ENCODE assay signal across 8 mouse cellular contexts in the genomic region with DNA sequence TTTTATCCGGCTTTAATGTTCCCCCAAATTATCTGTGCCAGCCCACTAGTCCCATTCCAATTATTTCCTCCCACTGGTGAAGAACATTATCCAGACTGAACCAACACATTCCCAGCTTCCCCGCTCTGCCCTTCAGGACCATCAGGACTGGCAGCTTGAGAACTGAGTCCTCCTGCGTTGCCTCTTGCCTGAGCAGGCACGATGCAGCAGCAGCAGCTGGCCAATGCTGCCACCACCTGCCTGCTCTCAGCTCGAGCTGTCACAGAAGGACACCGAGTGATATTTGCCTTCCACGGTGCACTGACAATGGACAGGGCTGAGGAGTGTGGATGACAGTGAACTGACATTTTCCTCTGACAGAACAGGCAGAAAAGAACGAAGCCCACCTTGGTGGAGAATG.
DNase-seq lines count a peak whose midpoint lies in the region; ATAC-seq and TF ChIP-seq lines count a peak whose summit lies in the region.

No protein-coding gene starts in this region.

- intact Hi-C loops in heart, postnatal 36 days (cut with DNase I) = loop anchor here (2.0 to 5.0 kb wide), 2 partner anchors 136 to 346 kb away; no protein-coding TSS in a partner anchor
- intact Hi-C loops in left cerebral cortex, postnatal 10 days (cut with DNase I) = loop anchor here (5.0 kb wide), 1 partner anchor 346 kb away; no protein-coding TSS in a partner anchor

- no peaks in the 10 kb centered on the region for H3K4me1 ChIP-seq in G1E (ENCODE audit: insufficient read depth, low read depth, low read length)
- H3K4me1 ChIP-seq in forebrain, embryonic 12.5 days = peaks cover 20% of the 10 kb centered on the region

- H3K4me2 ChIP-seq in forebrain, embryonic 12.5 days = no peak overlapping the region

- peaks cover 4% of the 10 kb centered on the region; the same call in 1 of the 2 replicates for H3K9me3 ChIP-seq in G1E (replicated peaks)
- H3K9me3 ChIP-seq in forebrain, embryonic 12.5 days = no peaks in the 10 kb centered on the region

- no peak for TF ChIP-seq CTCF in G1E (IDR thresholded peaks at IDR 0.05; ENCODE audit: low read depth, low read length)

- ATAC-seq in G1E (ENCODE audit: extremely low read depth, insufficient number of reproducible peaks, low FRiP score, poor library complexity, severe bottlenecking) = no peak
- peak; percentile 62 for ATAC-seq in forebrain, embryonic 12.5 days (ENCODE audit: low FRiP score)

- no peaks in the 10 kb centered on the region for H3K27me3 ChIP-seq in G1E (ENCODE audit: insufficient read depth, low read length)
- H3K27me3 ChIP-seq in forebrain, embryonic 12.5 days = no peaks in the 10 kb centered on the region

- peak overlapping the region; percentile 18; the same call in 1 of the 2 replicates for H3K4me3 ChIP-seq in G1E (ENCODE audit: low read depth, low read length)
- H3K4me3 ChIP-seq in forebrain, embryonic 12.5 days (replicated peaks) = no peak overlapping the region

- H3K9ac ChIP-seq in forebrain, embryonic 12.5 days = no peak overlapping the region

- H3K27ac ChIP-seq in forebrain, embryonic 12.5 days = no peak overlapping the region

- H3K36me3 ChIP-seq in G1E (replicated peaks) = no peaks in the 10 kb centered on the region
- H3K36me3 ChIP-seq in forebrain, embryonic 12.5 days (replicated peaks) = no peaks in the 10 kb centered on the region

- 57% methylated on average over 8 of the region's 8 CpGs for WGBS in forebrain, embryonic 12.5 days

- DNase-seq in heart, adult 11 months = peak; percentile 83
- DNase-seq in heart, postnatal 36 days = no peak
- DNase-seq in G1E (ENCODE audit: low spot score) = no peak
- DNase-seq in left cerebral cortex, postnatal 10 days (ENCODE audit: extremely low spot score in 1 of 2, low spot score in 2 of 2) = peak; percentile 30 to 54
- DNase-seq in gastrocnemius, adult 8-10 months (ENCODE audit: low spot score in 2 of 2) = no peak
- DNase-seq in testis, postnatal 14 days (ENCODE audit: low spot score) = no peak
- DNase-seq in gastrocnemius, postnatal 25 days = no peak

Comparison
In these comparisons a context has a peak if more than half of its experiments do, and no peak if none do; other contexts are left out.
1. DNase-seq: peak in heart, adult 11 months (single experiment) and left cerebral cortex, postnatal 10 days (2 of 2); none in heart, postnatal 36 days (0 of 2), G1E (single experiment), gastrocnemius, adult 8-10 months (0 of 2), testis, postnatal 14 days (single experiment) and gastrocnemius, postnatal 25 days (single experiment).